9 mouse cellular contexts compared by ENCODE assay signal in the genomic region with DNA sequence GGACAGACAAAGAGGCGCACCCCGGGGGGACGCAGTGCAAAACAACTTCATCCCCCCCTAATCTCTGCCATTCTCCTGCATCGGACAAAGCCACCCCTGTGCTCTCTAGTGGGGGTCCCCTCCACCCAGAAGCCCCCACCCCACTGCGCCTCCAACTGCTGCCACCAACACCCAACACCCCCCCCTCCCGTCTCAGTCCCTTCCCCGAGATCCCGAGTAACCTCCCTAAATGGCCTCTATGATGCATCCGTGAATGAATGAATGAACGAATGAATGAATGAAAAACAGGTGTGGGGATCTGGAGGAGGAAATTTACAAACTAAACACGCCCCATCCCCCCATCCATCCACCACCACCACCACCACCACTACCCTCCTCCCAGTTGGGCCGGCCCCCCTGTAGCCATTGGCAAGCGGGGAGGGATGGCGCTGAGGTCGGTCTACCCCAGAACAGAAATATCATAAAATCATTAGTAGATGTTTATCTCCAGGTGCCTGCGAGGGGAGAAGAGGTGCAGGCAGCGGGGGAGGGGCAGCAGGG. TPM values are rescaled to one million over a fixed set of nuclear protein-coding genes. Genes with fewer than 3 reads are reported as not detected.
DNase-seq lines count a peak whose midpoint lies in the region; TF ChIP-seq lines count a peak whose summit lies in the region.
"Had no signal": no experiment of that assay in that cellular context is flagged by ENCODE, and none has a peak within 500 bp of the region (broad histone marks: within the 10 kb centered on the region; RNA-seq: fewer than 3 reads in every experiment).

No protein-coding gene starts in this region.

- DNase-seq in gastrocnemius, adult 2 months = no peak
- DNase-seq in gastrocnemius, postnatal 4 days (ENCODE audit: low spot score in 2 of 2) = no peak
- peak; percentile 15 for DNase-seq in 3T3-L1 (ENCODE audit: low read depth, low spot score)
- peak; percentile 41 for DNase-seq in embryo, embryonic 11 days
- DNase-seq in induced T-regulatory cell, adult 2 months (ENCODE audit: low read depth) = peak; percentile 29
- peak; percentile 42 for DNase-seq in thymus, postnatal 14 days
- DNase-seq in layer of hippocampus, adult 9-11 months = no peak

- peak overlapping the region; percentile 93 for H3K4me3 ChIP-seq in gastrocnemius, adult 2 months
- peak overlapping the region; percentile 40 for H3K4me3 ChIP-seq in macrophage (ENCODE audit: inconsistent target)

- peaks cover 8% of the 10 kb centered on the region; the same call in 1 of the 2 replicates for H3K79me2 ChIP-seq in macrophage (ENCODE audit: inconsistent target)

- no peaks in the 10 kb centered on the region for H3K36me3 ChIP-seq in macrophage (ENCODE audit: inconsistent target)
- H3K36me3 ChIP-seq: G1E had no signal

- 22% methylated on average over 15 of the region's 17 CpGs for WGBS in macrophage (ENCODE audit: missing documents)

- intact Hi-C loops in gastrocnemius, adult 2 months (cut with DNase I) = no loop called here

- peak overlapping the region; percentile 96 for H3K27ac ChIP-seq in gastrocnemius, adult 2 months
- no peak overlapping the region for H3K27ac ChIP-seq in macrophage

- TF ChIP-seq CTCF in gastrocnemius, adult 2 months (IDR thresholded peaks at IDR 0.05) = no peak

RNA-seq across cellular contexts. Expression of a gene that starts 0.8 kb away (rescaled TPM):
- total RNA-seq in gastrocnemius, adult 2 months (2021) = 10 to 100 TPM; 34.8 to 47.1 TPM
- 100 to 1,000 TPM in 1 of 2 experiments, 10 to 100 TPM in 1; 92.5 to 118 TPM for total RNA-seq in gastrocnemius, postnatal 4 days (2021)
- 10 to 100 TPM in 16 of 26 experiments, 1 to 10 TPM in 9, under 1 TPM in 1; 0.77 to 29.1 (median 13.6) TPM for total RNA-seq in macrophage (2018; cell fraction: chromatin; rRNA removed)
- total RNA-seq in macrophage (2018; cell fraction: cytosol; rRNA removed) = 10 to 100 TPM; 10.6 to 30.0 (median 22.1) TPM
- total RNA-seq in macrophage (2018; cell fraction: nucleus; rRNA removed) = 10 to 100 TPM in 20 of 26 experiments, 1 to 10 TPM in 6; 3.7 to 34.1 (median 17.6) TPM
- polyA plus RNA-seq in macrophage (2018) = 14.3 to 22.1 TPM (median 22.1 TPM) in 3 replicates
- polyA plus RNA-seq: G1E had no signal

Comparison
In these comparisons a context has a peak if more than half of its experiments do, and no peak if none do; other contexts are left out.
1. DNase-seq: peak in 3T3-L1 (single experiment), embryo, embryonic 11 days (single experiment), induced T-regulatory cell, adult 2 months (single experiment) and thymus, postnatal 14 days (single experiment); none in gastrocnemius, adult 2 months (single experiment), gastrocnemius, postnatal 4 days (0 of 2) and layer of hippocampus, adult 9-11 months (single experiment).